Comparison of ENCODE assay signal across 10 mouse cellular contexts in genomic region chr13:24977820-24978342, GRCm38 (mm10). TPM values are rescaled to one million over a fixed set of nuclear protein-coding genes. Genes with fewer than 3 reads are reported as not detected.
DNase-seq lines count a peak whose midpoint lies in the region; ATAC-seq and TF ChIP-seq lines count a peak whose summit lies in the region.
"Had no signal": no experiment of that assay in that cellular context is flagged by ENCODE, and none has a peak within 500 bp of the region (broad histone marks: within the 10 kb centered on the region; RNA-seq: fewer than 3 reads in every experiment).

No protein-coding gene starts in this region.

- no peak overlapping the region for H3K27ac ChIP-seq in liver, embryonic 15.5 days (replicated peaks)

- no peaks in the 10 kb centered on the region for H3K9me3 ChIP-seq in liver, embryonic 15.5 days (replicated peaks)

- no peak for TF ChIP-seq CTCF in C2C12 (IDR thresholded peaks at IDR 0.05; ENCODE audit: control insufficient read depth, insufficient read depth, insufficient read length)

- no peaks in the 10 kb centered on the region for H3K36me3 ChIP-seq in C2C12 (ENCODE audit: control insufficient read depth, insufficient read depth)
- no peaks in the 10 kb centered on the region for H3K36me3 ChIP-seq in liver, embryonic 15.5 days (replicated peaks)

- 0 out of 2 replicates have a peak, but pooled peaks cover 6% of the 10 kb centered on the region for H3K4me1 ChIP-seq in liver, embryonic 15.5 days (replicated peaks)

- DNase-seq in NIH3T3 (ENCODE audit: low read depth): peak; percentile 66
- peak; percentile 86 to 89 for DNase-seq in kidney, adult 8-10 months
- no peak for DNase-seq in frontal cortex, postnatal 14 days (ENCODE audit: low spot score in 2 of 2)
- no peak for DNase-seq in layer of hippocampus, adult 18-20 months (ENCODE audit: low spot score in 2 of 2)
- DNase-seq: cerebellum, postnatal 14 days; gastrocnemius, postnatal 14 days had no signal

- H3ac ChIP-seq in C2C12 (ENCODE audit: control insufficient read depth, insufficient read length, low read depth): no peak overlapping the region

- no peaks in the 10 kb centered on the region for H3K79me3 ChIP-seq in C2C12 (ENCODE audit: low read depth)

- H3K4me3 ChIP-seq in C2C12 (ENCODE audit: insufficient read depth, poor library complexity, severe bottlenecking): no peak overlapping the region
- no peak overlapping the region for H3K4me3 ChIP-seq in liver, embryonic 15.5 days (replicated peaks)
- H3K4me3 ChIP-seq: erythroblast, embryonic 14.5 days had no signal

- no peak overlapping the region for H3K9ac ChIP-seq in liver, embryonic 15.5 days

- H3K4me2 ChIP-seq in liver, embryonic 15.5 days: no peak overlapping the region

- H3K27me3 ChIP-seq in C2C12 (ENCODE audit: control insufficient read depth, insufficient read depth, insufficient read length): no peaks in the 10 kb centered on the region
- no peaks in the 10 kb centered on the region for H3K27me3 ChIP-seq in liver, embryonic 15.5 days

- H3K79me2 ChIP-seq in C2C12 (ENCODE audit: control insufficient read depth, insufficient read depth): no peaks in the 10 kb centered on the region

- peak; percentile 87 for ATAC-seq in liver, embryonic 15.5 days (ENCODE audit: insufficient read depth)
- ATAC-seq in cerebellum, adult (ENCODE audit: insufficient number of reproducible peaks, low FRiP score, low TSS enrichment): no peak

- 58% methylated on average over 5 of the region's 5 CpGs for WGBS in liver, embryonic 15.5 days (ENCODE audit: insufficient replicate concordance)

TF ChIP-seq in C2C12, 6 proteins besides CTCF, POLR2A, EP300 and RAD21:
- TF ChIP-seq FOSL1 (IDR thresholded peaks at IDR 0.05; ENCODE audit: insufficient read depth, low read length, poor library complexity, severe bottlenecking) (no peak), MYOG (IDR thresholded peaks at IDR 0.05; ENCODE audit: control insufficient read depth, extremely low read depth, insufficient read length) (no peak), MYOD1 (IDR thresholded peaks at IDR 0.05; ENCODE audit: control insufficient read depth, insufficient read length, low read depth) (no peak), CEBPB (IDR thresholded peaks at IDR 0.05; ENCODE audit: low read depth) (peak; percentile 54)

RNA-seq across cellular contexts. Expression of gene Gpld1, which starts 34.9 kb away (rescaled TPM):
- polyA plus RNA-seq in C2C12 (2012; fragmentation: generic; extraction: Trizol): 0.02 TPM
- polyA plus RNA-seq in liver, embryonic 15.5 days (2015; fragmentation: Nextera tagmentation; extraction: Ambion mirVana): 11.7 and 17.2 TPM in 2 replicates
- 10 to 100 TPM; 22.1 to 24.3 TPM for total RNA-seq in layer of hippocampus, adult 18-20 months (2021)
- polyA plus RNA-seq: erythroblast, embryonic 14.5 days had no signal

RNA-seq across cellular contexts. Expression of gene Aldh5a1, which starts 40.4 kb away (rescaled TPM):
- 1.1 TPM for polyA plus RNA-seq in C2C12 (2012; fragmentation: generic; extraction: Trizol)
- 3.5 and 4.0 TPM in 2 replicates for polyA plus RNA-seq in liver, embryonic 15.5 days (2015; fragmentation: Nextera tagmentation; extraction: Ambion mirVana)
- total RNA-seq in layer of hippocampus, adult 18-20 months (2021): 10 to 100 TPM; 62.0 to 68.8 TPM
- polyA plus RNA-seq: erythroblast, embryonic 14.5 days had no signal

RNA-seq across cellular contexts. Expression of gene Mrs2, which starts 42.3 kb away (rescaled TPM):
- polyA plus RNA-seq in C2C12 (2012; fragmentation: generic; extraction: Trizol): 9.5 TPM
- 7.8 and 8.4 TPM in 2 replicates for polyA plus RNA-seq in liver, embryonic 15.5 days (2015; fragmentation: Nextera tagmentation; extraction: Ambion mirVana)
- 10 to 100 TPM; 55.0 to 61.9 TPM for total RNA-seq in layer of hippocampus, adult 18-20 months (2021)

Comparison
In these comparisons a context has a peak if more than half of its experiments do, and no peak if none do; other contexts are left out.
1. DNase-seq: peak in NIH3T3 (single experiment) and kidney, adult 8-10 months (2 of 2); none in frontal cortex, postnatal 14 days (0 of 2) and layer of hippocampus, adult 18-20 months (0 of 2).
2. RNA of gene Gpld1, which starts 34.9 kb away (polyA plus RNA-seq): 11.7 to 17.2 TPM in liver, embryonic 15.5 days; 0.02 TPM in C2C12 (single experiment); every median in the first group is over 10 times any median in the second.